Mouse (Mus musculus): Measurements from ENCODE around the gene Sptan1. TPM values are rescaled to one million over a fixed set of nuclear protein-coding genes. Genes with fewer than 3 reads are reported as not detected.
"Not testable (repeated sequence)": the region's sequence is repeated elsewhere in the genome, so short reads cannot be mapped to it uniquely, and the experiment has no call there.

The Sptan1 gene
- polyA plus RNA-seq, 1 experiment from 2014 or later = 58.6 TPM

GRCm38 (mm10) chr2:30048699-30049388 is 83.5 kb downstream of the Sptan1 start, which contains the start of gene Wdr34:
Wdr34 (minus strand) TSS chr2:30048881.
- Histone ChIP-seq H3K36me3 (ENCODE audit: control insufficient read depth, insufficient read depth) (no peaks in the 10 kb centered on the region), H3K9ac (ENCODE audit: low read depth, low read length) (peak within 1 kb of the TSS; percentile 59), H3K27ac (ENCODE audit: low read depth, low read length) (peak within 1 kb of the TSS; percentile 85), H3K4me1 (replicated peaks; ENCODE audit: control insufficient read depth, insufficient read depth, low read length) (no peaks in the 10 kb centered on the region), H3K27me3 (replicated peaks; ENCODE audit: control insufficient read depth, insufficient read depth, low read length) (no peaks in the 10 kb centered on the region), H3K4me2 (replicated peaks; ENCODE audit: low read depth) (peak within 1 kb of the TSS; percentile 63), H3K9me3 (ENCODE audit: control insufficient read depth) (no peaks in the 10 kb centered on the region), H3K4me3 (ENCODE audit: low read depth, low read length) (peak within 1 kb of the TSS; percentile 49)
- WGBS = under 1% methylated on average over 54 of the region's 54 CpGs
- no peak for TF ChIP-seq CTCF (IDR thresholded peaks at IDR 0.05; ENCODE audit: low read depth)
- peak; percentile 92 for ATAC-seq

- H3K27me3 ChIP-seq (replicated peaks; ENCODE audit: control insufficient read depth, insufficient read depth, low read length) = no peaks in the 10 kb centered on the region
- ATAC-seq = no peak
- no peaks in the 10 kb centered on the region for H3K4me1 ChIP-seq (replicated peaks; ENCODE audit: control insufficient read depth, insufficient read depth, low read length)
- H3K4me3 ChIP-seq (ENCODE audit: low read depth, low read length) = no peak overlapping the region
- no peaks in the 10 kb centered on the region for H3K36me3 ChIP-seq (ENCODE audit: control insufficient read depth, insufficient read depth)
- 83% methylated on average over 3 of the region's 3 CpGs for WGBS
- no peak overlapping the region for H3K27ac ChIP-seq (ENCODE audit: low read depth, low read length)
- no peaks in the 10 kb centered on the region for H3K9me3 ChIP-seq (ENCODE audit: control insufficient read depth)
- no peak for TF ChIP-seq CTCF (IDR thresholded peaks at IDR 0.05; ENCODE audit: low read depth)
- no peak overlapping the region for H3K4me2 ChIP-seq (replicated peaks; ENCODE audit: low read depth)
- H3K9ac ChIP-seq (ENCODE audit: low read depth, low read length) = no peak overlapping the region
These were observed 84.5 kb downstream of the Sptan1 start for GRCm38 (mm10) chr2:30049831-30050230.

GRCm38 (mm10) chr2:30051992-30052761 is 86.8 kb downstream of the Sptan1 start:
- H3K36me3 ChIP-seq (ENCODE audit: control insufficient read depth, insufficient read depth) = no peaks in the 10 kb centered on the region
- no peaks in the 10 kb centered on the region for H3K27me3 ChIP-seq (replicated peaks; ENCODE audit: control insufficient read depth, insufficient read depth, low read length)
- H3K4me3 ChIP-seq (ENCODE audit: low read depth, low read length) = no peak overlapping the region
- H3K9ac ChIP-seq (ENCODE audit: low read depth, low read length) = no peak overlapping the region
- ATAC-seq = no peak
- TF ChIP-seq CTCF (IDR thresholded peaks at IDR 0.05; ENCODE audit: low read depth) = peak; percentile 66
- no peaks in the 10 kb centered on the region for H3K4me1 ChIP-seq (replicated peaks; ENCODE audit: control insufficient read depth, insufficient read depth, low read length)
- 39% methylated on average over 6 of the region's 6 CpGs for WGBS
- H3K27ac ChIP-seq (ENCODE audit: low read depth, low read length) = no peak overlapping the region
- no peak overlapping the region for H3K4me2 ChIP-seq (replicated peaks; ENCODE audit: low read depth)
- H3K9me3 ChIP-seq (ENCODE audit: control insufficient read depth) = no peaks in the 10 kb centered on the region

GRCm38 (mm10) chr2:30055310-30055709 is 90.0 kb downstream of the Sptan1 start:
- not testable (repeated sequence) for H3K4me1 ChIP-seq (replicated peaks; ENCODE audit: control insufficient read depth, insufficient read depth, low read length); H3K27ac ChIP-seq (ENCODE audit: low read depth, low read length); H3K36me3 ChIP-seq (ENCODE audit: control insufficient read depth, insufficient read depth); H3K4me2 ChIP-seq (replicated peaks; ENCODE audit: low read depth); H3K27me3 ChIP-seq (replicated peaks; ENCODE audit: control insufficient read depth, insufficient read depth, low read length); ATAC-seq; H3K9me3 ChIP-seq (ENCODE audit: control insufficient read depth); H3K9ac ChIP-seq (ENCODE audit: low read depth, low read length); H3K4me3 ChIP-seq (ENCODE audit: low read depth, low read length)
- 90% methylated on average over 3 of the region's 3 CpGs for WGBS
- peak; percentile 38 for TF ChIP-seq CTCF (IDR thresholded peaks at IDR 0.05; ENCODE audit: low read depth)

- Histone ChIP-seq H3K27ac (ENCODE audit: low read depth, low read length) (no peak overlapping the region), H3K27me3 (replicated peaks; ENCODE audit: control insufficient read depth, insufficient read depth, low read length) (no peaks in the 10 kb centered on the region), H3K9me3 (ENCODE audit: control insufficient read depth) (no peaks in the 10 kb centered on the region), H3K4me2 (replicated peaks; ENCODE audit: low read depth) (no peak overlapping the region), H3K9ac (ENCODE audit: low read depth, low read length) (no peak overlapping the region), H3K36me3 (ENCODE audit: control insufficient read depth, insufficient read depth) (no peaks in the 10 kb centered on the region), H3K4me3 (ENCODE audit: low read depth, low read length) (no peak overlapping the region), H3K4me1 (replicated peaks; ENCODE audit: control insufficient read depth, insufficient read depth, low read length) (no peaks in the 10 kb centered on the region)
- TF ChIP-seq CTCF (IDR thresholded peaks at IDR 0.05; ENCODE audit: low read depth) = no peak
- WGBS = 77% methylated on average over 3 of the region's 3 CpGs
- no peak for ATAC-seq
These were observed 91.4 kb downstream of the Sptan1 start for GRCm38 (mm10) chr2:30056736-30057135.

- WGBS = 43% methylated on average over 11 of the region's 12 CpGs
- Histone ChIP-seq H3K4me1 (replicated peaks; ENCODE audit: control insufficient read depth, insufficient read depth, low read length) (no peaks in the 10 kb centered on the region), H3K36me3 (ENCODE audit: control insufficient read depth, insufficient read depth) (no peaks in the 10 kb centered on the region), H3K27ac (ENCODE audit: low read depth, low read length) (no peak within 1 kb of the TSS), H3K4me2 (replicated peaks; ENCODE audit: low read depth) (no peak within 1 kb of the TSS), H3K9me3 (ENCODE audit: control insufficient read depth) (no peaks in the 10 kb centered on the region), H3K4me3 (ENCODE audit: low read depth, low read length) (no peak within 1 kb of the TSS), H3K9ac (ENCODE audit: low read depth, low read length) (no peak within 1 kb of the TSS), H3K27me3 (replicated peaks; ENCODE audit: control insufficient read depth, insufficient read depth, low read length) (no peaks in the 10 kb centered on the region)
- peak; percentile 56 for ATAC-seq
- no peak for TF ChIP-seq CTCF (IDR thresholded peaks at IDR 0.05; ENCODE audit: low read depth)
These were observed 92.0 kb downstream of the Sptan1 start, which contains the start of gene Set for GRCm38 (mm10) chr2:30057223-30057904. Set (plus strand) TSS chr2:30057378.
